Mouse (Mus musculus): ENCODE results near the gene Sgsh.

Sgsh gene

DNA sequence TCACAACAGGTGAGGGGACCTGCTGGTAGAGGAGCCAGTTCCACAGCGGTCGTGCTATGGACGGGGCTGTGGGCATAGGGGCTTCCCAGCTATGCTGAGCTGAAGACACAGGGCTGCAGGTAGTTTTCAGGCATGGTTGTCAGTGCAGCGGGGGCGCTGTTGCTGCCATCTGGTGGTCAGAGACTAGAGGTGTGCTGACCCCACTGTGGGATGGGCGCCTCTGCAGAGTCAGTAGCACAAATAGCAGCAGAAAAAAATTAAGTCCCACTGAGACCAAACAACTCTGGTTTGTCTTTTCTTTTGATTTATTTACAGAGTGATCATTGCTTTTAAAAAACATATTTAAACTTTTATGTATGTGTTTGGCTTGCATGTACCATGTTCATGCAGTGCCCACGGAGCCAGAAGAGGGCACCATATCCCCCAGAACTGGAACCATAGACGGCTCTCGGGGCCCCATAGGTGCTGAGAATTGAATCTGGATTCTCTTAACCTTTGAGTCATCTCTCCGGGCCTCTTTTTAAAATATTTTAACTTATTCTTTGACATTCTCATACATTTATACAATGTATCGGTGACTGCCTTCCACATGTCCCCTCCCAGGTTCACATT, 8.3 kb upstream of the Sgsh start:
- peak; percentile 46 for DNase-seq

DNA sequence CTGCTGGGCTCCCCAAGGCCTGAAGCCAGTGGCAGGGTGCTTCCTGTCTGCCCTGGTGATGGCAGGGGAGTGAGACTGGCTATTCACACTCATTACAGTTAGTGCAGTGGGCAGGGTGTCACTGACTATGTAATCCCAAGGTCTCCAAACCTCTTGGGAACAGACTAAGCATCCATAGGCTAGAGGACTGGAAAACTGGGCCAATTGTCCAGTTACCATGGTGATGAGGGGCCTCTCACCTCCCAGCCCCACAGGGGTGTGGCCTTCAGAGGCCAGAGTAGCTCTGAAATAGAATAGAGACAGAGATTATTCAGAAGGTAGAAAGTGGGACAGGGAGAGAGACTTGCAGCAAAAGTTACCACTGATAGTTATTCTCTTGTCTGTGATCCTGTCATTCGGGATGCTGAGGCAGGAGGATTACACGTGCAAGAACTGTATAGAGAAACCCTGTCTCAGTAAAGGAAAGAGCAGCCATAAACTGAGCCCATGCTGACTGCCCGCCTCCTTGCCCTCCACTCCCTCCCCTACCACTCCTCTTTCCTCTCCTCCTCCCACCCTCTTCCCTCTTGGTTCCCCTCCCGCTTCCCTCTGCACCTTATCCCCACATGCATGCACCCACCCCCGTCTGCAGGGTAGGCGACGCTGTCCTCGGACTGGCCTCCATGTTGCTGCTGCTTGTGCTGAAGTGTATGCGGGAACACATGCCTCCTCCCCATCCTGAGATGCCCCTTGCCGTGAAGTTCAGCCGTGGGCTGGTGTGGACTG, 7.6 kb upstream of the Sgsh start:
- DNase-seq: no peak

DNA sequence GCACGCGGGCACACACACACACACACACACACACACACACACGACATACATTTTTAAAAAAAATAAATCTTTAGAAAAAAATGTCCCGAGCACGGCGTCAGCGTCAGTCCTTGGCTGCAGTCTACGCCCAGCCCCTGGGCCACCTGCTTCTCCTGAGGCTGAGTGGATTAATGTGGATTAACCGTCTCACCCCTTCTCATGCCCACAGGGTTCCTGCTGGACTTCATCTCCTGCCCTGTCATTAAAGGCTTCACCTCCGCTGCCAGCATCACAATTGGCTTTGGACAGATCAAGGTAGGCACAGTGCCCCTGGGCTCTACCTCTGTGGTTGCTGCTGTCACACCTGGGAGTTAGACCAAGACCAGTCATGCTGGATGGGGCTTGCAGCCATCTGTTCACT, 3.8 kb upstream of the Sgsh start:
- DNase-seq: no peak

DNA sequence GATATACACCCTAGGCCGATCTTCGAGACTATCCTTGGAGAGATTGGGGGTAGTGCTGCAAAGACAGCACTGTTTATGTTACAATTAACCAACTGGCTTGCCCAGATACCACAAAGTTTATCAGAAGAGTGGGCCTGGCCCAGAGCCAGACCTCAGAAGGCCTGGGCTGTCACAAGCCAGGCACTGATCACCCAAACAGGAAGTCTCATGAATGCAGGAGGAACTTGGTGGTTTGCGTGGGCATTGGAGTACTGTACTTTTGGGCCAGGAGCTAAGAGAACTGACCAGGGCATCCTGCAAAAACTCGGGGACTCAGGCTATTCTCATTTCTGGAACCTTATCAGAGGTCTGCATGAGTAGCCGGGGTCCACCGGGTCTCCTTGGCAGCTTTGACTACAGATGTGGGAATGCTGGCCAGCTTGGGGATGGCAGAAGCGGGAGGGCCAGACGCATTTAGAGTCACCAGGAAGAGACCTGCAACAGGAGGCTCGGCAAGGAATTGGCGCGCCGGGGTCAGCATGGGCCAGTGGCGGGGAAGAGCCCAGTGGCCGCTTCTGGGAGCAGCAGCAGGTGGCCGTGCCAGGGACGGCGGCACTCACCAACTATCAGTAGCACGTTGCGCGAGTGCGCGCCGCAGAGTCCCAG, 416 bp downstream of the Sgsh start:
- DNase-seq: peak; percentile 38

DNA sequence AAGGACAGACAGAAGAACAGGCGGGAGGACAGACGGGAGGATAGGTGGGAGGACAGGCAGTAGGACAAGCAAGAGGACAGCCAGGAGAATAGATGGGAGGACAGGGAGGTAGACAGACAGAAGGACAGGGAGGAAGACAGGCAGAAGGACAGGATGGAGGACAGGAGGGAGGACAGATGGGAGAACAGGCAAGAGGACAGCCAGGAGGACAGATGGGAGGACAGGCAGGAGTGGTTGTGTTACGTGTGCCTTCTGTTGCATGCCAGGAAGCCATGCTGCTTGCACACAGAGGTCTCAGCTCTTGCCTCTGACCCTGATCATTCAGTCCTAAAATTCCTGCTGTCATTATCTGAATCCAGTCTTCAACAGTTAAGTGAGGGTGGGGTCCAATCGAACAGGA, 1.4 kb downstream of the Sgsh start:
- no peak for DNase-seq

DNA sequence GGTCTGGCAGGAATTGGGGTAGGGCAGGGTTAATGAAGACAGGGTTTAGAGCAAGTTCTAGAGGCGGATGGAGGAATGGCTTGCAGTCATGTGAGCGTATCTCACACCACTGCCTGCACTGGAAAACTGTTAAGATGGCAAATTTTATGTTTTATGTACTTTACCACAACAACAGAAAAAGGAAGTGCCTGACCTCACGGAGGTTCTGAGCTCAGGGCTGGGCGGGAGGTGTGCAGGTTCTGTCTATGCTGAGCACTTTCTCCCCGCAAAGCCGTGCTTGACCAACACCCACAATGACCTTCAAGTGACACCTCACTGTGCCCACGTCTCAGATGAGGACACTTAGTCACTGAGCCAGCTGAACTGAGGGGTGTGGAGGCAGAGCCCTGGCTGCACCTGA, 3.2 kb downstream of the Sgsh start:
- DNase-seq: no peak

DNA sequence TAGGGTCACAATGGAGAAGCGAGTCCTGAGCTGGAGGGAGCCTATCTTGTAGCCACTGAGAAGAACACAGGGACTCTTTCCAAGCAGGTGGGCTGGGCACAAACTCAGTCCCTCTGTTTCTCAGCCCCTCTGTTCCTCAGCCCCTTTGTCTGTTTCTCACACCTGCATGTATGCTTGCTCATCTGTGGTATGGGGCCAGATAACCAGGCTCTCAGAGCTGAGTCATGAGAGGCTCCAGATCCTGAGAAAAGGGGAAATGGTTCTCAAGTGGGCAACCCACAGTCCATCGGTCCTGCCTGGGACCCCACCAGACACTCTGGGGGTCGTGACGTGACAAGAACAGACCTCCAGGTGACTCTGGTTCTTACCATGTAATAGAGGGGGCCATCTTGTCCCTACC, 8.2 kb downstream of the Sgsh start:
- no peak for DNase-seq

DNA sequence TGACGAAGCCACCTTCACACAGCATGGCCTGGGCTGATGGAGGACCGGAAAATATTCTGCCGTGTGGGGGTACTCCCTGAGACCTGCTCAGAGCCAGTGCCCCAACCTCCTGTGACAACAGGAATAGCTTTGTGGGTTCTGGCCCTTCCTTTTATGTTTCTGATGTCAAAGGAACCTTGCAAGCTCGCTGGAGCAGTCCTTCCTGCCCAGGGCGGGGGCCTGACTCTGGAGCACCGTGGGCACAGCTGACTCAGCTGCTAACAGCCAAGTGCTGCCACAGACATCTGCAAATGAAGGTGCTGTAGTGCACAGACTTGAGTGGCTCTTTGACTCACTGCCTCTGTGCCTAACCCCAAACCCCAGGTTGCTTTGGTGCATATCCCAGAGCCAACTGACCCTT, 10.5 kb downstream of the Sgsh start:
- DNase-seq: no peak

DNA sequence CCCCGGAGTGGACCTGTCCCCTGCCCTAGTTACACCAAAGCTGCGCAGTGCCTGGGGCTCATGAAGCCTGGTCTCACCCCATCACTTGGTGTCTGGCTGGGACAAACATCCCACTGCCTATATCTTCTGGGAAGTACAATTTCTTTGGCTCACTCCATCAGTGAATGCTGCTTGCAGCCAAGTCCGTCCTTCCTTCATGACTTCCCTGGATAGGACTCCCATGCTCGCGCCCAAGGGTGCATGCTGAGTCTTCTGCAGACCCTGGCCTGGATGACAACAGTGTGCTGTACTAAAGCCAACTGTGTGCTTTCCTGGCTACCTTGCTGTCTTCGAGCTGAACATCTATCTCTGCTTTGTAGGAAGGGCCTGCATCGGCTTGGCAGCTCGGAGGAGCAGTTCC, 11.2 kb downstream of the Sgsh start:
- no peak for DNase-seq

DNA sequence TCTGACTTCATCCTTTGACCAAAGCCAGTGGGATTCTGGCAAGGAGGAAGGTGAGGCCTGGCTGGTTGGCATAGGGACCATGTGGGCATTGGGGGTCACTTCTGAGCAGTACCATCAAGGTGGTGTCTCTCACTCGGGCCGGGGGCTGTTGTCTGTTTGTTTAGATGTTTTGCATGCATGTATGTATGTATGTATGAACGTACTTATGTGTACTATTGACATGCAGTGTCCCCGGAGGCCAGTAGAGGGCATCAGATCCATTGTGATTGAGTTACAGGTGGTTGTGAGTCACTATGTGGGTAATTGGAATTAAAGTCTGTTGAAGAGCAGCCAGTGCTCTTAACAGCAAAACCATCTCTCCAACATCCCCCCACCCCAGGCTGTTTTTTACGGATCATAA, 15.7 kb downstream of the Sgsh start:
- DNase-seq: peak; percentile 58

DNA sequence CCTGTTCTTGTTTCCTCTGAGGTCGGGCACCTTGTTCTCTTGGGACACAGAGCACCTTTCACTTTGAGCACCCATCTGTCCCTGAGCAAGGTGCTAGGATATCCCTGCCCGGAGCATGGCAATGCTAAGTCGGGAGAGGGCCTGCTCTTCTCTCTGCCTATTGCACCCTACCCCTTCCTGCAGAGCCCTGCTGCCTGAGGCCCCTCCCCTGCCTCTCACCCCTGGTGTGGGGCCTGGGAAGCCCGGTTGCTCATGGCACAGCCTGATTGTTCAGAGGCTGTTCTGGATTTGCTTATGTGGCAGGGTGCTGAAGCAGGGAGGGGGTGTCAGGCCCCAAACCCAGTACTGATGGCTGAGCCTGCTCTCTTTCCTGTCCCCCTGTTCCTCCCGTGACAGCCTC, 16.2 kb downstream of the Sgsh start:
- DNase-seq: no peak

DNA sequence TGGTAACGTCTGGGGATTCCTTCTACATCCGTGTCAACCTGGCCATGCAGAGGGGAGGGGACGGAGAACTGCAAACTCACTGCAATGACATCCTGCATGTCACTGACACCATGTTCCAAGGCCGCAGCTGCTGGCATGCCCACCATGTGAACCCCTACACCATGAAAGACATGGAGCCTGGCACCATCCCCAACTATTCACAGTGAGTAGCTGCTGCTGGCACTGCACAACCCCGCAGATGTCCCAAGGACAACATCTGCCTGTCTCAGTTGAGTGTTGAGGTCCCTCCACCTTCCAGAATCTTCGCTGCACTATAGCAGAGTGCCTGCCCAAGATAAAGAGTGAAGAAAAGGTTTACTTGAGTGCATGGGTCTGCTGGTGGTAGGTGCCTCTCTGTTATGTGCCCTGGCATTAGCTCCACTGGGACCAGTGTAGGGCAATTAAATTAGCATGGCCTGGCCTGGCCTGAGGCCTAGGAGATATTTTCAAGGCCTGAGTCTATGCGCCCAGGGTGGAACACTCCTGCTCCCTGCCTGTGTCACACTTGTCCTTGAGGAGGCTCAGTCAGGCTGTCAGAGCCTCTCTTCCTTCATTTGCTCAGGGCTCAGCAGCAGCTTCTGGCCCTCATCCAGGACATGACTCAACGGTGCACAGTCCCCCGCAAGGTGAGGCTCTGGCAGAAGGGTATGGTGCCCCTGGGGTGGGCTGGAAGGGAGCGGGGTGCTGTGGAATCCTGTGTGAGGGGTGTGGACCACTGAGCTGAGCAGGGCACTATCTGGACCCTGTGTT, 16.9 kb downstream of the Sgsh start:
- no peak for DNase-seq

DNA sequence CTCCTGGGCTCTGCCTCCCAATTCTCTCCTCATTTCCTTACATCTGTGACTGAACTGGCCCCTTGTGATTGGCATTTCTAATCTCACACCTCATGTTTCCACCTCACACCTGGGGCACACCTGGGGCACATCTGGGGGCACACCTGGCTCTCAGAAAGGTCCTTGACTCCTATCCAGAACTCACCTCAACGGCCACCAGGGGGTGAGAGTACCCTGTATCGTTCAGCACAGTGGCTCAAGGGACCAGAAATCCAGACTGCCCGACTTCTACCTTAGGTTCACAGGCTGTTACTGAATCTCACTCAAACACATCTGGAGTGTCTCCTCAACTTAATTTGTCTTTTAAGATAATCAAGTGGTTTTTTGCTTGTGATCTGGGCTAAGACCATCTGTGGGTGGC, 23.4 kb downstream of the Sgsh start:
- DNase-seq: no peak

DNA sequence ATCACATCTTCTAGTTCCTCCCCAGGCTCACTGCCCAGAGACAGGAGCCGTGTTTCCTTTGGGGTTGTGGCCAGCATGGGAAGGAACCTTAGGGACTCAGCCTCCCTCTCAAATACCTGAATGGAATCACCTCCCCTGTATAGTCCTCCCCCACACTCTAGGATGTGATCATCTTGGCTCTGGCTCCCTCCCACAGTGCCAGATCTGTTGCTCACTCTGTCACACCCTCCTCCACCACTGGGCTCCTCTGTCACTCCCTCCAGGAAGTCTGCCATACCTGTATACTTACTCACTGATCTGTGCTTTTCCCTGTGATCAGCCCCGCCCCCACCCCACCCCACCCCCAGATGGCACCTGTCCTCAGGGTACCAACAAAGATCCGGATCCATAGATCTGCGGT, 24.7 kb downstream of the Sgsh start:
- DNase-seq: no peak

DNA sequence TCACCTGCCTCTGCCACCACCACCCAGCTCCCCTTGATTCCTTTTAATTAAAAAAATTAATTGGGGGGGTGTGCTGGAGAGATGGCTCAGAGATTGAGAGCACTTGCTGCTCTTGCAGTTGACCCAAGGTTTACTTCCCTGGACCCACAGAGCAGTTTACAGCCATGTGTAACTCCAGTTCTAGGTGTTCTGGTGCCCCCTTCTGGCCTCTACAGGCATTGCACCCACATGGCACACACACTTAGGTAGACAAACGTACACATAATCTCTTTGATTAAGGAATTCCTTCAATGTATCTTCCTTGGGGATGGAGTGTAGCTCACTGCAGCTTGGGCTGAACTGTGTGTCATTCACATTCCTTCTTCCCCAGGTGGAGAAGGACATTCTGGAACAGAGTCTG, 30.3 kb downstream of the Sgsh start:
- DNase-seq: no peak

DNA sequence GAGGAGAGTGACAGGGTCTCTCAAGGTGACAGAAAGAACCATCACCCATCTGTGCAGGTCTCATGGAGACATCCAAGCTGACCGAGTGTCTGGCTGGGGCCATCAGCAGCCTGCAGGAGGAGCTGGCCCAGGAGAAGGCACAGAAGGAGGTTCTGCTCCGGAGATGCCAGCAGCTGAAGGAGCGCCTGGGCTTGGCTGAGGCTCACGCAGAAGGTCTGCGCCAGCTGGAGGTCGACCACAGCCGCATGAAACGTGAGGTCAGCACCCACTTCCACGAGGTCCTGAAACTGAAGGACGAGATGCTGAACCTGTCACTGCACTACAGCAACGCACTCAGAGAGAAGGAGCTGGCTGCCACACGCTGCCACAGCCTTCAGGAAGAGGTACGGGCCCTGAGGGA, 32.8 kb downstream of the Sgsh start:
- no peak for DNase-seq

DNA sequence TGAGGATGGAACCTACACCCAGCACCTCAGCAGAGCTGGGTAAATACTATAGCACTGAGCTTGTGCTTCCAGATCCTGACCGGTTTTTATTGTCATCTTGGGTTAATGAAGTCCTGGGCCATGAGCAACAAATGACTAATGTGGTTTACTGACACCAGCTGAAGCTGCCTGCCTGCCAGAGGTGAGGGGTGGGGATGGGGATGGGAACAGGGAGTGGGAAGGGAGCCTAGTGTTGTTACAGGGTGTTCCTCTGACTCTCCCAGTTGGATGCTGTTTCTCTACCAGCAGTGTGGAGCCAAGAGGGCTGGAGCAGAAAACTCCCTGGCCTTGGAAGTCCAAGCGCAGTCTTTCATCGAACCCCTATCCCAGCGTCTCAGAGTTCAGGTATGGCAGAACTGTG, 38.6 kb downstream of the Sgsh start:
- DNase-seq: no peak

DNA sequence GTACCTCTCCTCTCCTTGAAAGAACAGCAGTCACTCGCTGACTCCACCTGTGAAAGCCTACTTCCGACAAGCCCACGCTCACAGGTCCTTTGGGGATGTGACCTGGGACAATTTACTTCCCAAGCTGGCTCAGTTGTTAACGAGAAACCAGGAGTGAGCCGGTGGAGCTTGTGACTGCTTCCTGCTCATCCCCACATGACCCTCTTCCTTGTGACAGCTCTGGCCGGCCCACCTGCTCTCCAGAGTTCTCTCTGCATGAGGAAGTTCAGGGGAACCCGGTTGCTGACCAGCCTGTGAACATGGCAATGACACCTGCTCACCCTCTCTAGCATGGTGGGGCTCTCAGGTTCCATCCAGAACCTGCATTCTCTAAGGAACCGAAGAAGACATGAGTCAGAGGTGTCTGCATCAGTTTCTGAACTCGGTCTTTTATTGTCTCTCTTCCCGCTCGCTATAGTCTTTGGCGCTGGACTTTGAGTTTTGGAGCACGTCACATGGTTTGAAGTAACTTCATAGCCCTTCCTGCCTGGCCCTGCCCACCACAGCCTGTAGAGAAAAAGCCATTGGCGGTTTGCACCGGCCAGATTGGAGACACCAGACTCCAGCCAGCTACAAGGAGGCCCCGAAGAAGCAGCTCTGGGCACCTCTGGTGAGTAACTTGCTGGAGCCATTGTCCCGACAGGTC, 40.9 kb downstream of the Sgsh start:
- DNase-seq: peak; percentile 70

DNA sequence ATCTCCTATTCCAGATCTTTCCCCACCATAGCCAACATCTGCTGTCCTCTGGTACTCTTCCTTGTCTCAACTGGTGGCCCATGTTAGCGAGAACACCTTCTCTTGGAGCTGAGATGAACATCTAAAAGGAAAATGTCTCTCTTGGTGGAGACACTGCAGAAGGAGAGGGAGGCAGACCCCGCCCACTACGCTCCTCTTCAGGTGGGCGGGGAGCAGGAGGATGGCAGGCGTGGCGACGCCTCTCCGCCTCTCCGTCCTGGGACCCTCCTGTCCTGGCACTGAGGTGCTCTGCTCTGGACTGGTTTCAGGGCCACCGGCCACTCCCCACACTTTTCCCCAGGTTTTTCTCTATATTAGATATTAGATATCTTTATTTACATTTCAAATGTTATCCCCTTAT, 44.7 kb downstream of the Sgsh start:
- DNase-seq: no peak

DNA sequence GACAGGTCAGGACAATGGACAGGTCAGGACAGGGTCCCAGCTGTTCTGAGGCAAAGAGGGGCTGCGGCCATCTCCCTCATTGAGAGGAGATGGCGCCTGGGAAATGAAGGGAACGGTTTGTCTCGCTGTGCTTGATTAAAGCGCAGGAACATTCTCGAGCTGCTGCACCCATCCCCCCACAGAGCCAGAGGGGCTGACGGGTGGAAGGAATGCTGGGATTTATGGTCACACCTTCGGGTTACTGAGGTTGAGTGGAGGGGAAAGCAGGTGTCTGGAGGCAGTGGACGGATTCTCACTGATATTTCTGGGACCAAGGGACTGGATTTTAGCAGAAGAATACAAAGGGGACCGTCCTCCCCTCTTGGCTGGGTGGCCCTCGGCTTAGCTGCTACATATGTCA, 47.4 kb downstream of the Sgsh start:
- DNase-seq: no peak

DNA sequence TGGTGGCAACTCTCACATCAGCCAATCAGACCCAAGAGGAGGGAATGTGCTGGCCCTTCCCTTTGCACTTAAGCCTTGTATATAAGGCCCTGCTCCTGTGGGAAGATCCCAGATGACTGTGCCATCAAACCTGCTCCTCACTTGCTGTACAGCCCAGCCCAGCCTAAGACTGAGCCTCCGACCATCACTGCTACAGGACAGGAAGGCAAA, 47.8 kb downstream of the Sgsh start, which contains the start of gene Card14:
Gene Card14, plus strand, starts transcription at position 111 of the 210 bp plus-strand sequence.
- no peak for DNase-seq

DNA sequence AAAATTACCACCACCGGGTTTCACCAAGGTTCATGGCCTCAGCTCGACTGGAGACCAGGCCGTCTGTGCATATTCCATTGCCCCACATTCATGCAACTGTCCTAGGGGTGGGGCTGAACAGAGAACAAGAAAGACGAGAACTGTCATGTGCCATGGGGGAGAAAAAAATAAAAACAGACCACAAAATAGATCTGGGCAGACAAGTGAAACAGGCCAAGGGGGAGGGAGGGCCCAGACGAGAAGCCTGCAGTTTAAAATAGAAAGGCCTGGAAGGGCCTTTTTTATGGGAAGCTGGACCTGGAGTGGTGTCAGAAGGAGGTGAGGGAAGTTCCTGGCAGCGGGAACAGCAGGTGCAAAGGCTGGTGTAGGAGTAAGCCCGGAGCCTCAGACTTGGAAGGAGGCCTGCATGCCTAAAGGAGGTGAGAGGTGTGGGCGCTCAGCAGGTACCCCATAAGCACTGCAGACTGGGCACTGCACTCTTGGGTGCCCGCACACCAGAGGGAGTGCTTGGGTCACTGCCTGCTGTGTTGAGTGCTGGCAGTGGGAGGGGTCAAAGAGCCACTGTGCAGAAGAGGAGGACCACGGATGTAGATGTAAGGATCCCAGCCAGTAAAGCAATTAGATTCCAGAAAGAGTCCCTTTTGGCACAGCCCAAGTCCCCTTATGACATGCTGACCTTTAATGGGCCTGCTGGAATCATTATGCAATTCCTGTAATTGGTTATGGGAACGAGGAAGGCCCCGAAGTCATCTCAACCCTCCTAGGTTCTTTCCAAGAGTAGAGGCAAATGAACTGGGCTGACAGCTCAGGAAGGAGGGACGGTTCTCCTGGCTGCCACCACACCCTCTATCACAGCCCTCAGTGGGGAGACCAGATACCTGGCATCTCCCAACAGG, 48.3 kb downstream of the Sgsh start:
- peak; percentile 19 for DNase-seq
